Mouse (Mus musculus) mesoderm, embryonic 11.5 days (tissue): ENCODE data around the gene Ednra.

Experiments
- DNase-seq: peaks from one replicate; pipeline ENCODE4 v3.0.0-alpha.2; 2012; ENCODE audit warnings: low read depth, low spot score

The Ednra gene

GRCm38 (mm10) chr8:77650646-77651190, 73.5 kb downstream of the Ednra start:
- no peak for DNase-seq

GRCm38 (mm10) chr8:77640093-77640839, 84.0 kb downstream of the Ednra start:
- no peak for DNase-seq

- no peak for DNase-seq
Observed at GRCm38 (mm10) chr8:77637593-77637992, 86.7 kb downstream of the Ednra start.

- no peak for DNase-seq
Observed at GRCm38 (mm10) chr8:77634035-77634434, 90.2 kb downstream of the Ednra start.

- DNase-seq: no peak
Observed at GRCm38 (mm10) chr8:77633211-77633610, 91.1 kb downstream of the Ednra start.

- DNase-seq: peak; percentile 30
Observed at GRCm38 (mm10) chr8:77630691-77631090, 93.6 kb downstream of the Ednra start.

GRCm38 (mm10) chr8:77629858-77630537, 94.3 kb downstream of the Ednra start:
- peak; percentile 88 for DNase-seq

GRCm38 (mm10) chr8:77623677-77624209, 100.5 kb downstream of the Ednra start:
- DNase-seq: no peak

GRCm38 (mm10) chr8:77617916-77618315, 106.3 kb downstream of the Ednra start:
- peak; percentile 36 for DNase-seq
